Mouse (Mus musculus): ENCODE data around the gene Slc44a2.

The Slc44a2 gene

DNA sequence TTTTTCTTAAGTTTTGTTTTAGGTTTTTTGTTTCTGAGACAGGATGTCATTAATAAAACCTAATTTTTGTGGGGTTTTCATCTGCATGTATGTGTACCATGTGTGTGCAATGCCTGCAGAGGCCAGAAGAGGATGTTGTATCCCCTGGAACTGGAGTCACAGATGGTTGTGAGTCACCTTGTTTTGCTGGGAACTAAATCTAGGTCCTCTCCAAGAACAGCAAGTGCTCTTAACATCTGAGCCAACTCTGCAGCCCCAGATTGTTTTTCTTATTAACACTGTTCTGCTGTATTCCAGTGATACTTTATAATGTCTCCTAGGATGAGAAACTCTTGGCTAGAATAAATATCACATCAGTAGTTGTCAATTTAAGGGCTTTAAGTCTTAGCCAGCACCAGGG is 60.4 kb downstream of the Slc44a2 start:
- no peak for DNase-seq (ENCODE audit: low spot score in 2 of 2)

GRCm38 (mm10) chr9:21383966-21384365 is 63.5 kb downstream of the Slc44a2 start:
- DNase-seq (ENCODE audit: low spot score in 2 of 2) = no peak

DNA sequence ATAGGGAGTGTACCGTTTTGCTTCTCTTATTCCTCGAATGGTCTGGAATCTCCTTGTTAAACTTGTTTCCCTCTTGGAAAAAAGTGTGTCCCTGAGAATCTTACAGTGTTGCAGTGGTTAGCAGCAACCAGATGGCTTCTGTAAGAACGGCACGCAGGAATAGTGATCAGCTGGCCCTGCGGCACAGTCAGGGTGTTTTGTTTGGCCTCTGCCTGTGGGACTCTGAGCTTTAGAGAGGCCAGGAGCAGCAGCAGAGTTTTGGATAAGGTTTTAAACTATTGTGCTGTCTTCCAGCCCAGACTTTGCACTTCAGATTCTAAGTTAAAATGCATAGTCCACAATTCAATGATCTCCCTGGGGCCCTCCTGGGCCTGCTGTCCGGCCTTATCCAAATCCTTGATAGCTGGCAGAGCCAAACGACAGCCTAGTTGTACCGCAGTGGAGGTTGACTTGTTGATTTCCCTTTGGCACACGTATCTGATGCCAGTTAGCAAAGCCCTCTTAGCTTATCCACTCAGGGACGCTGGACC is 72.2 kb downstream of the Slc44a2 start:
- DNase-seq (ENCODE audit: low spot score in 2 of 2) = no peak

- DNase-seq (ENCODE audit: low spot score in 2 of 2) = no peak
These were observed 75.2 kb downstream of the Slc44a2 start for GRCm38 (mm10) chr9:21395692-21396091.

GRCm38 (mm10) chr9:21397170-21397569 is 76.7 kb downstream of the Slc44a2 start:
- no peak for DNase-seq (ENCODE audit: low spot score in 2 of 2)

DNA sequence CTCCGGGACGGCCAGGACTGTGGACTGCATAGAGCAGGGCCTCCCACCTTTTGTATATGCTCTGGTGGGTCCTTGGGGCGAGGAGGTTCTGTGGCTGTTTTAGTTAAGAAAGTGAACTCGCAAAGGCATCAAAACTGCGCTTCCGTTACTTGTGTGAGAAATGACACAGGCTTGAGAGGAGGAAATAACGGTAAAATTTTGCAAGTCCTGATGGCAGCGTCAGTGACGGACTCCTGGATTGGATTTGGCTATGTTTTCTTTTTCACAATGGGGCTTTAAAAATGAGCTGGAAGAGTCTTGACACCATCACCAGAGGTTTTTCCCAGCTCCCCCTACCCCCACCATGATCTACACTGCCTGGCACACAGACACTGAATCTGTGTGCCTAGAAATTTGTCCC is 80.5 kb downstream of the Slc44a2 start:
- no peak for DNase-seq (ENCODE audit: low spot score in 2 of 2)

DNA sequence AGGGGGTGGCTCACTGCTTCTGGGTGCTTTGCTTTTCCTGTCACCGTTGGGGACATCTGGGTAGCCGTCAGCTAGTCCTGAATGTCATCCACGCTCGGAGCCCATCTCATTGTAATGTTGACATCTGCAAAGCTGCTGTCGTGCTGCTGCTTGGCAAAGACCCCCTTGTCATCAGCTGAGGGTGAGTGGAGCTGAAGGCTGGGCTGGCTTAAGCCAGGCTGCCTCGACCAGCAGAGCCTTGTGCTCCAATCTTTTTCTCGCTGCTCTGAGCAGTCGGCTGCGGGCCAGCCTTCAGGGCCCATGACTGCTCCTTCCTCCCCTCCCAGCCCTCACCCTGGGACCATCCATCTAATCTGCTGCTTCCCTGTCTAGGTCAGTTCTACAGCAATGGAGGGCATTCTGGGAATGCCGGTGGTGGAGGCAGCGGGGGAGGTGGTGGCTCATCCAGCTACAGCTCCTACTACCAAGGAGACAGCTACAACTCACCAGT is 82.3 kb downstream of the Slc44a2 start:
- DNase-seq (ENCODE audit: low spot score in 2 of 2) = no peak

- no peak for DNase-seq (ENCODE audit: low spot score in 2 of 2)
These were observed 83.2 kb downstream of the Slc44a2 start for GRCm38 (mm10) chr9:21403745-21404144.
